Mouse (Mus musculus): ENCODE results near the gene Utp4. TPM values are rescaled to one million over a fixed set of nuclear protein-coding genes. Genes with fewer than 3 reads are reported as not detected.

Utp4 gene
- polyA plus RNA-seq, 1 experiment = 14.5 TPM

- under 1% methylated on average over 75 of the region's 76 CpGs for WGBS
- H3K4me1 ChIP-seq (ENCODE audit: control insufficient read depth, insufficient read depth, low read length) = peaks cover 19% of the 10 kb centered on the region
- peak; percentile 71 for DNase-seq
- H3K4me3 ChIP-seq (replicated peaks; ENCODE audit: extremely low read depth, low read depth, low read length) = peak overlapping the region; percentile 78
- TF ChIP-seq CTCF (IDR thresholded peaks at IDR 0.05; ENCODE audit: insufficient read depth, low read length) (no peak), POLR2A (IDR thresholded peaks at IDR 0.05; ENCODE audit: borderline replicate concordance, extremely low read depth, low read depth, low read length) (0 out of 2 replicates have a peak, but pooled peaks have one; percentile 13)
These were observed 42.6 kb downstream of the Utp4 start for GRCm38 (mm10) chr8:106935899-106936477.

GRCm38 (mm10) chr8:106936478-106937051 is 43.1 kb downstream of the Utp4 start:
- Histone ChIP-seq H3K4me1 (ENCODE audit: control insufficient read depth, insufficient read depth, low read length) (peaks cover 19% of the 10 kb centered on the region), H3K4me3 (replicated peaks; ENCODE audit: extremely low read depth, low read depth, low read length) (peak overlapping the region; percentile 78)
- DNase-seq = no peak
- TF ChIP-seq CTCF (IDR thresholded peaks at IDR 0.05; ENCODE audit: insufficient read depth, low read length) = no peak
- TF ChIP-seq POLR2A (IDR thresholded peaks at IDR 0.05; ENCODE audit: borderline replicate concordance, extremely low read depth, low read depth, low read length) = no peak
- WGBS = under 1% methylated on average over 26 of the region's 26 CpGs

GRCm38 (mm10) chr8:106937081-106937800 is 43.8 kb downstream of the Utp4 start:
- TF ChIP-seq CTCF (IDR thresholded peaks at IDR 0.05; ENCODE audit: insufficient read depth, low read length) = no peak
- TF ChIP-seq POLR2A (IDR thresholded peaks at IDR 0.05; ENCODE audit: borderline replicate concordance, extremely low read depth, low read depth, low read length) = no peak
- no peak for DNase-seq
- WGBS = 28% methylated on average over 14 of the region's 14 CpGs
- peaks cover 19% of the 10 kb centered on the region for H3K4me1 ChIP-seq (ENCODE audit: control insufficient read depth, insufficient read depth, low read length)
- peak overlapping the region; percentile 78 for H3K4me3 ChIP-seq (replicated peaks; ENCODE audit: extremely low read depth, low read depth, low read length)

- no peak for DNase-seq
- WGBS = 73% methylated on average over 3 of the region's 3 CpGs
- H3K4me1 ChIP-seq (ENCODE audit: control insufficient read depth, insufficient read depth, low read length) = peaks cover 23% of the 10 kb centered on the region
- no peak overlapping the region for H3K4me3 ChIP-seq (replicated peaks; ENCODE audit: extremely low read depth, low read depth, low read length)
- no peak for TF ChIP-seq CTCF (IDR thresholded peaks at IDR 0.05; ENCODE audit: insufficient read depth, low read length)
- no peak for TF ChIP-seq POLR2A (IDR thresholded peaks at IDR 0.05; ENCODE audit: borderline replicate concordance, extremely low read depth, low read depth, low read length)
These were observed 48.4 kb downstream of the Utp4 start for GRCm38 (mm10) chr8:106941806-106942205.

- no peak overlapping the region for H3K4me3 ChIP-seq (replicated peaks; ENCODE audit: extremely low read depth, low read depth, low read length)
- no peak for DNase-seq
- no peak for TF ChIP-seq CTCF (IDR thresholded peaks at IDR 0.05; ENCODE audit: insufficient read depth, low read length)
- TF ChIP-seq POLR2A (IDR thresholded peaks at IDR 0.05; ENCODE audit: borderline replicate concordance, extremely low read depth, low read depth, low read length) = no peak
- peaks cover 13% of the 10 kb centered on the region for H3K4me1 ChIP-seq (ENCODE audit: control insufficient read depth, insufficient read depth, low read length)
- 65% methylated on average over 3 of the region's 3 CpGs for WGBS
These were observed 50.5 kb downstream of the Utp4 start for GRCm38 (mm10) chr8:106943874-106944418.

- TF ChIP-seq CTCF (IDR thresholded peaks at IDR 0.05; ENCODE audit: insufficient read depth, low read length) (no peak), POLR2A (IDR thresholded peaks at IDR 0.05; ENCODE audit: borderline replicate concordance, extremely low read depth, low read depth, low read length) (no peak)
- Histone ChIP-seq H3K4me1 (ENCODE audit: control insufficient read depth, insufficient read depth, low read length) (peaks cover 10% of the 10 kb centered on the region), H3K4me3 (replicated peaks; ENCODE audit: extremely low read depth, low read depth, low read length) (no peak overlapping the region)
- 34% methylated on average over 3 of the region's 3 CpGs for WGBS
- DNase-seq = no peak
These were observed 51.3 kb downstream of the Utp4 start for GRCm38 (mm10) chr8:106944756-106945155.

- 77% methylated on average over 3 of the region's 3 CpGs for WGBS
- peaks cover 13% of the 10 kb centered on the region for H3K4me1 ChIP-seq (ENCODE audit: control insufficient read depth, insufficient read depth, low read length)
- no peak overlapping the region for H3K4me3 ChIP-seq (replicated peaks; ENCODE audit: extremely low read depth, low read depth, low read length)
- TF ChIP-seq POLR2A (IDR thresholded peaks at IDR 0.05; ENCODE audit: borderline replicate concordance, extremely low read depth, low read depth, low read length) = no peak
- TF ChIP-seq CTCF (IDR thresholded peaks at IDR 0.05; ENCODE audit: insufficient read depth, low read length) = no peak
- no peak for DNase-seq
These were observed 55.3 kb downstream of the Utp4 start for GRCm38 (mm10) chr8:106948678-106949243.

GRCm38 (mm10) chr8:106951707-106952106 is 58.3 kb downstream of the Utp4 start:
- peaks cover 5% of the 10 kb centered on the region for H3K4me1 ChIP-seq (ENCODE audit: control insufficient read depth, insufficient read depth, low read length)
- DNase-seq = no peak
- 68% methylated on average over 4 of the region's 4 CpGs for WGBS
- TF ChIP-seq POLR2A (IDR thresholded peaks at IDR 0.05; ENCODE audit: borderline replicate concordance, extremely low read depth, low read depth, low read length) = no peak
- no peak for TF ChIP-seq CTCF (IDR thresholded peaks at IDR 0.05; ENCODE audit: insufficient read depth, low read length)
- no peak overlapping the region for H3K4me3 ChIP-seq (replicated peaks; ENCODE audit: extremely low read depth, low read depth, low read length)

- TF ChIP-seq CTCF (IDR thresholded peaks at IDR 0.05; ENCODE audit: insufficient read depth, low read length) (no peak), POLR2A (IDR thresholded peaks at IDR 0.05; ENCODE audit: borderline replicate concordance, extremely low read depth, low read depth, low read length) (no peak)
- 43% methylated on average over 4 of the region's 4 CpGs for WGBS
- Histone ChIP-seq H3K4me3 (replicated peaks; ENCODE audit: extremely low read depth, low read depth, low read length) (no peak overlapping the region), H3K4me1 (ENCODE audit: control insufficient read depth, insufficient read depth, low read length) (peaks cover 5% of the 10 kb centered on the region)
- no peak for DNase-seq
These were observed 60.1 kb downstream of the Utp4 start for GRCm38 (mm10) chr8:106953571-106953970.
